Mouse (Mus musculus) retina, adult 2 months (tissue): ENCODE measurements around the gene Krt83.

Experiments
- DNase-seq: peaks from one replicate; pipeline ENCODE4 v3.0.0-alpha.2; 2012; ENCODE audit warnings: low read depth, low spot score

The Krt83 gene

GRCm38 (mm10) chr15:101479007-101479665 is 12.2 kb downstream of the Krt83 start:
- no peak for DNase-seq

GRCm38 (mm10) chr15:101472952-101473528 is 18.3 kb downstream of the Krt83 start, which contains the start of gene Krt86:
TSS of gene Krt86 (plus strand) at chr15:101473478.
- no peak for DNase-seq

DNA sequence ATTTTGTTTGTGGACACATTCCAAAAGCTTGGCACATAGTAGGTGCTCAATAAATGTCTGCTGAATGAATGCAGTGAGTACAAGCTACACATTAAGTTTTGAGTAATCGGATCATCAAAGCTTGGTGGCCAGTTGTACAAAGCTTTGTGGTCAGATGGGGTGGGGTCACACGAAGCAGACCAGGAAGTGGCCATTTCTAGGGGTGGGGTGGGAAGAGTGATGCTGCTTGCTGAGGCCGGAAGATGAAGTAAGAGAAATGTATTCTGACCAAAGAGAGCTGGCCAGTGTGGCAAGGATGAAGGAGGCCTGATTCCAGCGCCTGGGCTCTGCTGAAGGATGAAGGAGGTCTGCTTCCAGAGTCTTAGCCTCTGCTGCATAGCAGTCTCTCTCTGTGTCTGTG is 22.2 kb downstream of the Krt83 start:
- DNase-seq, result no peak

- DNase-seq, result no peak
These were observed 27.7 kb downstream of the Krt83 start, which contains the start of gene Krt81 for GRCm38 (mm10) chr15:101463651-101464050. TSS of gene Krt81 (minus strand) at chr15:101463751.

- DNase-seq, result no peak
These were observed 32.0 kb downstream of the Krt83 start for GRCm38 (mm10) chr15:101459283-101459682.

- no peak for DNase-seq
These were observed 32.9 kb downstream of the Krt83 start for GRCm38 (mm10) chr15:101458361-101458930.

- no peak for DNase-seq
These were observed 35.4 kb downstream of the Krt83 start for GRCm38 (mm10) chr15:101455891-101456290.

GRCm38 (mm10) chr15:101455292-101455691 is 36.0 kb downstream of the Krt83 start:
- no peak for DNase-seq

GRCm38 (mm10) chr15:101454774-101455173 is 36.5 kb downstream of the Krt83 start:
- DNase-seq, result no peak

DNA sequence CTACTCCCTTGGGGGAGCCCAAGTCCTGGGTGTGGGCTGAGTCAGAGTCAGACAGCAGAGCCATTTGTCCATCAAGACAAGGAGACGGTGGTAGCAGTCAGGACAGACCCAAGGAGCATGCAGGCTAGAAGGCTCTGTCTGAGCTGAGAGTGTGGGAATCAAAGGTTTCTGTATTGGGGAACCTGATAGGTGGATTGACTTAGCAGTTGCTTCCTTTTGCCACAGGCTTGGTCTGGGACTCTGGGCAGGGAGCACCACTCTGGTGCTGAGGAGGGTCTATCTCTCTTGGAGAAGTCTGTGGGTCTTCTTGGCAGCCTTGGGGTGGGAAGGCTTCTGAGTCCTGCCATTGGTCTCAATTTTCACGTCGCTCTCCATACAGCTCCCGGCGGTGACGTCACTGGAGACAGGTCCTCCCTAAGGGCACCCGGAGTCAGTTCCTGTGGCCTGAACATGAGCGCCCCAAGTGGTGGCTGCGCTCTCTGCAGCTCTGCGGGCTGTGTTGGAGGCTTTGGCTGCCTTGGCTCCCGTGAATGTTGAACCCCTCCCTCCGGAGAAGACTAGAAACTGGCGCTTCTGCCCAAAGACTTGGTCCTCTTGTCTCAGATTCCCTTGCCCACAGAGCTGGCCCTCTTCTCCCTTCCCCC is 38.1 kb downstream of the Krt83 start:
- DNase-seq, result peak; percentile 32

GRCm38 (mm10) chr15:101447444-101447843 is 43.9 kb downstream of the Krt83 start, which contains the start of gene Krt88:
TSS of gene Krt88 (plus strand) at chr15:101447744.
- DNase-seq, result no peak

- no peak for DNase-seq
These were observed 44.7 kb downstream of the Krt83 start for GRCm38 (mm10) chr15:101446572-101446971.

DNA sequence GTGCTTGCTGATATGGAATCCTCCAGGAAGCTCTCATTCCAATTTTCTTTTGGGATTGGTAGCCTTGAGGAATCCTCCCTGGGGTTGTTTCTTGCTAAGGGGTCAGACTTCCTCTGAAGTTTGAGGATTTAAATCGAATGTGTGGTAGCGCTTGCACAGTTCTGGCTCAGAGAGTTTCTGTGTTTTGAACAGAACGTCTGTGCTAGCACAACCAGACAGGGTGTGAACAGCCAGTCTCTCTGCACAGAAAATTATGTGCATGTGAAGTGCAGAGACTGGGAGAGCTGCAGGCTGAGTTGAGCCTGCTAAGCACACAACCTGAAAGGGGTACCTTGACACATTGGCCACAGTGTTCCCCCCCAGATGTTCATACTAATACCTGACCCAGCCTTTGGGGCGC is 50.5 kb downstream of the Krt83 start:
- DNase-seq, result no peak

DNA sequence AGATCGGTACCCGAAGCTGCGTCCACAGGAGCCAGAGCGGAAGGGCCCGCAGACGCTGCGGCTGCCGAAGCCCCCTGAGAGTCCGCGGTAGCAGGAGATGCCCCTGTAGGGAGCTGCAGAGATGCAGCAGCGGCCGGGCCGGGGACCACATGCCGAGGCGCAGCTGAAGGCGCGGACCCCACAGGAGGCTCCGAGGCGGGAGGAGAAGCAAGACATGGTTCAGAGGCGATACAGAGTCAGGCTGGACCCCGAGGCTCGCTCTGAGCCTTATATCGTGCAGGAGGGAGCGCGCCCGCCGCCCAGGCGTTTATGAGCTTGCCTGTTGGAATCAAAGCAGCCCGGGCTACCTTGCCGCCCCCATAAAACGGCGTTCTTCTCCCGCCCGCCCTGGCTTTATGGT is 52.8 kb downstream of the Krt83 start, which contains the start of gene Krt87:
Gene Krt87, minus strand, starts transcription at position 250 of the 400 bp plus-strand sequence.
- no peak for DNase-seq

DNA sequence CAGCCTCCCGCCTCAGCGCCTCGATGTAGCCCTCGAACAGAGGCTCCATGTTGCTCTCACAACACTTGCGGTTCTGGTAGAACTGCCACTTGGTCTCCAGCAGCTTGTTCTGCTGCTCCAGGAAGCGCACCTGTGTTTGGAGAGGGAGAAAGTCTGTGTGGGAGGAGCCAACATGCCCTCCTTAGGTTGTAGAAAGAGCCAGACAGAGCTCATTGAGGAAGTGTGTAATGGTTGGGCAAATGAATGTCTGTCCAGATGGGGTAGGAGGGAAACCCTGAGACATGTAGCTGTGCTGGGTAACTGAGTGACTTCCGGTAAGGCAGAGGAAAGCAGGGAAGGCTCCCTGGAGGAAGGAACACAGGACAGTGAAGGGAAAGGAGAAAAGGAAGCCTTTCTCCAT is 54.7 kb downstream of the Krt83 start:
- DNase-seq, result no peak
